In the genomic region with DNA sequence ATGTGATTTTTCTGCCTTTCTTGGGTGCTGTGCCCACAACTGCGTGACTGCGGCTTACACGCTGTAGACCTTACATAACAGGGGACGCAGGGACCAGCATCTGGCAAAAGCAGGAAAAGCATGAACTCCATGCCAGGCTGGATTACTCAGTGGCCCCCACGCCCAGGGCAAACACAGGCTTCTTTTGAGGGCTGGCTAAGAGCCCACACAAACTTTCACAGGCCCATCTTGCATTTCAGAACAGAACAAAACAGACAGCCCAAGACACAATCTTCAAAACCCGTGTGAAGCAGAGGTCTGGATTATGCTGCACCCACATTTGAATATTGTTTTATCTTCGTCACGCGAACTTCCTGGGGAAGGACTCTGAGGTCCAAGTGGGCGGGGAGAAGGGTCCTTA, we compare ENCODE assay signal across 15 mouse cellular contexts. TPM values are rescaled to one million over a fixed set of nuclear protein-coding genes. Genes with fewer than 3 reads are reported as not detected.
A peak's percentile ranks its signal among the peaks of the same experiment; 100 is the strongest.
DNase-seq lines count a peak whose midpoint lies in the region; ATAC-seq and TF ChIP-seq lines count a peak whose summit lies in the region.
"Had no signal": no experiment of that assay in that cellular context is flagged by ENCODE, and none has a peak within 500 bp of the region (broad histone marks: within the 10 kb centered on the region; RNA-seq: fewer than 3 reads in every experiment).

No protein-coding gene starts in this region.

- intact Hi-C loops in left cerebral cortex, adult 2 months (cut with DNase I) = no loop called here

- H3K4me3 ChIP-seq in left cerebral cortex, adult 2 months = no peak overlapping the region
- no peak overlapping the region for H3K4me3 ChIP-seq in limb, embryonic 15.5 days
- no peak overlapping the region for H3K4me3 ChIP-seq in midbrain, embryonic 11.5 days (ENCODE audit: low read depth, low read length)
- H3K4me3 ChIP-seq in kidney, adult 2 months (ENCODE audit: insufficient read depth, low read depth, low read length) = no peak overlapping the region

- no peak for TF ChIP-seq POLR2A in kidney, adult 2 months (IDR thresholded peaks at IDR 0.05; ENCODE audit: low read depth, low read length)

- no peak overlapping the region for H3K4me2 ChIP-seq in limb, embryonic 15.5 days
- H3K4me2 ChIP-seq in midbrain, embryonic 11.5 days = no peak overlapping the region

- no peak overlapping the region for H3K9ac ChIP-seq in limb, embryonic 15.5 days
- no peak overlapping the region for H3K9ac ChIP-seq in midbrain, embryonic 11.5 days (ENCODE audit: low read length)

- no peak for TF ChIP-seq CTCF in left cerebral cortex, adult 2 months (IDR thresholded peaks at IDR 0.05)
- TF ChIP-seq CTCF in kidney, adult 2 months (conservative IDR thresholded peaks at IDR 0.05; ENCODE audit: insufficient read depth, insufficient read length, low read depth, low read length) = no peak

- no peak for DNase-seq in left cerebral cortex, adult 2 months (ENCODE audit: extremely low spot score in 1 of 2, low spot score in 2 of 2)
- no peak for DNase-seq in left cerebral cortex, adult 11 months (ENCODE audit: low spot score)
- DNase-seq in MN1 (ENCODE audit: low spot score) = peak; percentile 10
- peak; percentile 29 to 46 for DNase-seq in heart, adult 9 months (ENCODE audit: low spot score in 2 of 2)
- DNase-seq in midbrain, embryonic 11.5 days (ENCODE audit: low spot score, missing footprints) = no peak
- no peak for DNase-seq in kidney, adult 2 months
- DNase-seq: adrenal gland, postnatal 36 days; kidney, postnatal 14 days had no signal

- H3K27me3 ChIP-seq in limb, embryonic 15.5 days = peaks cover 16% of the 10 kb centered on the region; the same call in 1 of the 2 replicates
- no peaks in the 10 kb centered on the region; the same call in 1 of the 2 replicates for H3K27me3 ChIP-seq in midbrain, embryonic 11.5 days (ENCODE audit: control insufficient read depth, insufficient read depth, low read length)
- no peaks in the 10 kb centered on the region for H3K27me3 ChIP-seq in kidney, adult 2 months (replicated peaks; ENCODE audit: control insufficient read depth, insufficient read depth, low read length)

- no peaks in the 10 kb centered on the region for H3K36me3 ChIP-seq in limb, embryonic 15.5 days
- H3K36me3 ChIP-seq in midbrain, embryonic 11.5 days (ENCODE audit: control insufficient read depth, insufficient read depth, low read length) = no peaks in the 10 kb centered on the region
- H3K36me3 ChIP-seq in kidney, adult 2 months (ENCODE audit: control insufficient read depth, insufficient read depth, low read length) = no peaks in the 10 kb centered on the region

- H3K9me3 ChIP-seq in limb, embryonic 15.5 days = no peaks in the 10 kb centered on the region
- H3K9me3 ChIP-seq in midbrain, embryonic 11.5 days (ENCODE audit: control insufficient read depth, low read length) = no peaks in the 10 kb centered on the region

- H3K4me1 ChIP-seq in limb, embryonic 15.5 days = peaks cover 31% of the 10 kb centered on the region
- no peaks in the 10 kb centered on the region for H3K4me1 ChIP-seq in midbrain, embryonic 11.5 days (ENCODE audit: control insufficient read depth, insufficient read depth, low read length)
- H3K4me1 ChIP-seq in kidney, adult 2 months (ENCODE audit: control insufficient read depth, insufficient read depth, low read length) = no peaks in the 10 kb centered on the region

- WGBS in limb, embryonic 15.5 days = 69% methylated on average over 10 of the region's 10 CpGs
- WGBS in midbrain, embryonic 11.5 days = 84% methylated on average over 10 of the region's 10 CpGs
- 73% methylated on average over 10 of the region's 10 CpGs for WGBS in kidney, adult 2 months

- ATAC-seq in limb, embryonic 15.5 days (ENCODE audit: insufficient number of reproducible peaks, low FRiP score, low TSS enrichment, low read depth) = no peak
- no peak for ATAC-seq in midbrain, embryonic 11.5 days (ENCODE audit: low FRiP score)
- ATAC-seq: intestine, embryonic 16.5 days had no signal

- H3K27ac ChIP-seq in left cerebral cortex, adult 2 months = peak overlapping the region; percentile 17; the same call in 1 of the 2 replicates
- peak overlapping the region; percentile 47; the same call in 1 of the 2 replicates for H3K27ac ChIP-seq in limb, embryonic 15.5 days
- H3K27ac ChIP-seq in midbrain, embryonic 11.5 days (ENCODE audit: low read depth, low read length) = no peak overlapping the region
- no peak overlapping the region for H3K27ac ChIP-seq in kidney, adult 2 months (ENCODE audit: insufficient read depth, low read depth, low read length)

RNA-seq across cellular contexts. Expression of a gene that starts 1.0 kb away (rescaled TPM):
- total RNA-seq in left cerebral cortex, adult 2 months (2021) = 1 to 10 TPM; 2.1 to 2.6 TPM
- polyA plus RNA-seq in limb, embryonic 15.5 days (2015; fragmentation: Nextera tagmentation; extraction: Ambion mirVana) = 0.62 and 1.5 TPM in 2 replicates
- not detected in 2 replicates for polyA plus RNA-seq in midbrain, embryonic 11.5 days (2014; fragmentation: Nextera tagmentation; extraction: Ambion mirVana)
- polyA plus RNA-seq in kidney, adult 2 months (2012; rRNA removed) = 1.1 and 1.3 TPM in 2 replicates
- total RNA-seq: liver, adult 2 months; megakaryocyte progenitor cell, adult 5-6 weeks; monocyte, adult 5-6 weeks had no signal
- polyA plus RNA-seq: forebrain, embryonic 11.5 days; hindbrain, embryonic 11.5 days had no signal

RNA-seq across cellular contexts. Expression of a gene that starts 33.5 kb away (rescaled TPM):
- 100 to 1,000 TPM; 194 to 209 TPM for total RNA-seq in left cerebral cortex, adult 2 months (2021)
- 125 and 141 TPM in 2 replicates for polyA plus RNA-seq in limb, embryonic 15.5 days (2015; fragmentation: Nextera tagmentation; extraction: Ambion mirVana)
- 284 and 292 TPM in 2 replicates for polyA plus RNA-seq in midbrain, embryonic 11.5 days (2014; fragmentation: Nextera tagmentation; extraction: Ambion mirVana)
- polyA plus RNA-seq in kidney, adult 2 months (2012; rRNA removed) = 29.2 and 31.1 TPM in 2 replicates

RNA-seq across cellular contexts. Expression of a gene that starts 58.9 kb away (rescaled TPM):
- total RNA-seq in left cerebral cortex, adult 2 months (2021) = 10 to 100 TPM; 47.1 to 54.1 TPM
- polyA plus RNA-seq in limb, embryonic 15.5 days (2015; fragmentation: Nextera tagmentation; extraction: Ambion mirVana) = 32.8 and 33.2 TPM in 2 replicates
- 26.0 and 27.2 TPM in 2 replicates for polyA plus RNA-seq in midbrain, embryonic 11.5 days (2014; fragmentation: Nextera tagmentation; extraction: Ambion mirVana)
- 106 and 112 TPM in 2 replicates for polyA plus RNA-seq in kidney, adult 2 months (2012; rRNA removed)

Comparison
In these comparisons a context has a peak if more than half of its experiments do, and no peak if none do; other contexts are left out.
1. DNase-seq: peak in MN1 (single experiment) and heart, adult 9 months (2 of 2); none in left cerebral cortex, adult 2 months (0 of 2), left cerebral cortex, adult 11 months (single experiment), midbrain, embryonic 11.5 days (single experiment) and kidney, adult 2 months (single experiment).
2. H3K27ac ChIP-seq: peak in left cerebral cortex, adult 2 months (single experiment) and limb, embryonic 15.5 days (single experiment); none in midbrain, embryonic 11.5 days (single experiment) and kidney, adult 2 months (single experiment).